Mouse (Mus musculus): ENCODE data around the gene Cux2. TPM values are rescaled to one million over a fixed set of nuclear protein-coding genes. Genes with fewer than 3 reads are reported as not detected.

Gene Cux2
- polyA plus RNA-seq, 1 experiment, result 1.2 TPM

- Histone ChIP-seq H3K4me1 (ENCODE audit: control insufficient read depth, insufficient read depth, insufficient read length) (peaks cover 6% of the 10 kb centered on the region; the same call in 1 of the 2 replicates), H3K4me3 (ENCODE audit: extremely low read depth, insufficient read depth, insufficient read length) (no peak overlapping the region), H3K36me3 (ENCODE audit: control insufficient read depth, insufficient read depth, low read length) (no peaks in the 10 kb centered on the region), H3K27me3 (ENCODE audit: control insufficient read depth, insufficient read depth, low read length) (no peaks in the 10 kb centered on the region), H3K27ac (ENCODE audit: insufficient read depth, low read length) (no peak overlapping the region)
- 82% methylated on average over 7 of the region's 7 CpGs for WGBS
- no peak for DNase-seq (ENCODE audit: low read depth in 1 of 2, low spot score in 2 of 2)
- TF ChIP-seq CTCF (IDR thresholded peaks at IDR 0.05; ENCODE audit: extremely low read depth, insufficient read depth, insufficient read length, insufficient replicate concordance) (no peak), POLR2A (IDR thresholded peaks at IDR 0.05; ENCODE audit: low read depth, low read length) (no peak)
These were observed 51.6 kb downstream of the Cux2 start for GRCm38 (mm10) chr5:121998281-121998680.

GRCm38 (mm10) chr5:121996701-121997100 is 53.2 kb downstream of the Cux2 start:
- TF ChIP-seq POLR2A (IDR thresholded peaks at IDR 0.05; ENCODE audit: low read depth, low read length), result no peak
- no peak for TF ChIP-seq CTCF (IDR thresholded peaks at IDR 0.05; ENCODE audit: extremely low read depth, insufficient read depth, insufficient read length, insufficient replicate concordance)
- H3K27me3 ChIP-seq (ENCODE audit: control insufficient read depth, insufficient read depth, low read length), result no peaks in the 10 kb centered on the region
- DNase-seq (ENCODE audit: low read depth in 1 of 2, low spot score in 2 of 2), result no peak
- H3K4me1 ChIP-seq (ENCODE audit: control insufficient read depth, insufficient read depth, insufficient read length), result peaks cover 6% of the 10 kb centered on the region; the same call in 1 of the 2 replicates
- no peak overlapping the region for H3K27ac ChIP-seq (ENCODE audit: insufficient read depth, low read length)
- H3K4me3 ChIP-seq (ENCODE audit: extremely low read depth, insufficient read depth, insufficient read length), result no peak overlapping the region
- WGBS, result 18% methylated on average over 6 of the region's 6 CpGs
- no peaks in the 10 kb centered on the region for H3K36me3 ChIP-seq (ENCODE audit: control insufficient read depth, insufficient read depth, low read length)

- Histone ChIP-seq H3K27me3 (ENCODE audit: control insufficient read depth, insufficient read depth, low read length) (no peaks in the 10 kb centered on the region), H3K4me3 (ENCODE audit: extremely low read depth, insufficient read depth, insufficient read length) (no peak overlapping the region), H3K27ac (ENCODE audit: insufficient read depth, low read length) (no peak overlapping the region), H3K36me3 (ENCODE audit: control insufficient read depth, insufficient read depth, low read length) (no peaks in the 10 kb centered on the region), H3K4me1 (ENCODE audit: control insufficient read depth, insufficient read depth, insufficient read length) (peaks cover 6% of the 10 kb centered on the region; the same call in 1 of the 2 replicates)
- 90% methylated on average over 12 of the region's 12 CpGs for WGBS
- DNase-seq (ENCODE audit: low read depth in 1 of 2, low spot score in 2 of 2), result no peak
- TF ChIP-seq POLR2A (IDR thresholded peaks at IDR 0.05; ENCODE audit: low read depth, low read length) (no peak), CTCF (IDR thresholded peaks at IDR 0.05; ENCODE audit: extremely low read depth, insufficient read depth, insufficient read length, insufficient replicate concordance) (no peak)
These were observed 55.1 kb downstream of the Cux2 start for GRCm38 (mm10) chr5:121994808-121995207.

- Histone ChIP-seq H3K4me3 (ENCODE audit: extremely low read depth, insufficient read depth, insufficient read length) (no peak overlapping the region), H3K36me3 (ENCODE audit: control insufficient read depth, insufficient read depth, low read length) (no peaks in the 10 kb centered on the region), H3K4me1 (ENCODE audit: control insufficient read depth, insufficient read depth, insufficient read length) (no peaks in the 10 kb centered on the region), H3K27me3 (ENCODE audit: control insufficient read depth, insufficient read depth, low read length) (no peaks in the 10 kb centered on the region), H3K27ac (ENCODE audit: insufficient read depth, low read length) (no peak overlapping the region)
- 60% methylated on average over 6 of the region's 6 CpGs for WGBS
- no peak for DNase-seq (ENCODE audit: low read depth in 1 of 2, low spot score in 2 of 2)
- TF ChIP-seq CTCF (IDR thresholded peaks at IDR 0.05; ENCODE audit: extremely low read depth, insufficient read depth, insufficient read length, insufficient replicate concordance) (no peak), POLR2A (IDR thresholded peaks at IDR 0.05; ENCODE audit: low read depth, low read length) (no peak)
These were observed 58.0 kb downstream of the Cux2 start for GRCm38 (mm10) chr5:121991914-121992313.

GRCm38 (mm10) chr5:121985855-121986254 is 64.0 kb downstream of the Cux2 start:
- H3K4me1 ChIP-seq (ENCODE audit: control insufficient read depth, insufficient read depth, insufficient read length), result no peaks in the 10 kb centered on the region
- no peak overlapping the region for H3K4me3 ChIP-seq (ENCODE audit: extremely low read depth, insufficient read depth, insufficient read length)
- H3K27me3 ChIP-seq (ENCODE audit: control insufficient read depth, insufficient read depth, low read length), result no peaks in the 10 kb centered on the region
- H3K36me3 ChIP-seq (ENCODE audit: control insufficient read depth, insufficient read depth, low read length), result no peaks in the 10 kb centered on the region
- no peak for DNase-seq (ENCODE audit: low read depth in 1 of 2, low spot score in 2 of 2)
- H3K27ac ChIP-seq (ENCODE audit: insufficient read depth, low read length), result no peak overlapping the region
- TF ChIP-seq POLR2A (IDR thresholded peaks at IDR 0.05; ENCODE audit: low read depth, low read length) (no peak), CTCF (IDR thresholded peaks at IDR 0.05; ENCODE audit: extremely low read depth, insufficient read depth, insufficient read length, insufficient replicate concordance) (no peak)
- WGBS, result 89% methylated on average over 9 of the region's 9 CpGs

- 71% methylated on average over 16 of the region's 16 CpGs for WGBS
- no peak for DNase-seq (ENCODE audit: low read depth in 1 of 2, low spot score in 2 of 2)
- Histone ChIP-seq H3K27ac (ENCODE audit: insufficient read depth, low read length) (no peak overlapping the region), H3K27me3 (ENCODE audit: control insufficient read depth, insufficient read depth, low read length) (no peaks in the 10 kb centered on the region), H3K36me3 (ENCODE audit: control insufficient read depth, insufficient read depth, low read length) (no peaks in the 10 kb centered on the region), H3K4me3 (ENCODE audit: extremely low read depth, insufficient read depth, insufficient read length) (no peak overlapping the region), H3K4me1 (ENCODE audit: control insufficient read depth, insufficient read depth, insufficient read length) (no peaks in the 10 kb centered on the region)
- TF ChIP-seq CTCF (IDR thresholded peaks at IDR 0.05; ENCODE audit: extremely low read depth, insufficient read depth, insufficient read length, insufficient replicate concordance), result no peak
- TF ChIP-seq POLR2A (IDR thresholded peaks at IDR 0.05; ENCODE audit: low read depth, low read length), result no peak
These were observed 68.2 kb downstream of the Cux2 start for GRCm38 (mm10) chr5:121981650-121982131.

- Histone ChIP-seq H3K27ac (ENCODE audit: insufficient read depth, low read length) (no peak overlapping the region), H3K27me3 (ENCODE audit: control insufficient read depth, insufficient read depth, low read length) (no peaks in the 10 kb centered on the region), H3K4me1 (ENCODE audit: control insufficient read depth, insufficient read depth, insufficient read length) (no peaks in the 10 kb centered on the region), H3K36me3 (ENCODE audit: control insufficient read depth, insufficient read depth, low read length) (no peaks in the 10 kb centered on the region), H3K4me3 (ENCODE audit: extremely low read depth, insufficient read depth, insufficient read length) (no peak overlapping the region)
- 89% methylated on average over 12 of the region's 12 CpGs for WGBS
- TF ChIP-seq CTCF (IDR thresholded peaks at IDR 0.05; ENCODE audit: extremely low read depth, insufficient read depth, insufficient read length, insufficient replicate concordance), result no peak
- TF ChIP-seq POLR2A (IDR thresholded peaks at IDR 0.05; ENCODE audit: low read depth, low read length), result no peak
- no peak for DNase-seq (ENCODE audit: low read depth in 1 of 2, low spot score in 2 of 2)
These were observed 73.6 kb downstream of the Cux2 start for GRCm38 (mm10) chr5:121976331-121976730.

All from spleen, adult 2 months (tissue).